Mouse (Mus musculus) c-Kit-positive CD71-positive TER-119-positive erythroid progenitor cells, embryonic 14.5 days (primary cell): Measurements from ENCODE around the gene Prpf38a.
A peak's percentile ranks its signal among the peaks of the same experiment; 100 is the strongest.

Experiments used
- DNase-seq: peaks from one replicate; pipeline ENCODE4 v3.0.0-alpha.2; 2013; ENCODE audit warnings: low spot score

Gene Prpf38a

GRCm38 (mm10) chr4:108578840-108579742 is at the start of gene Prpf38a, which contains the start of gene Orc1:
TSS of gene Prpf38a (minus strand) at chr4:108579336.
TSS of gene Orc1 (plus strand) at chr4:108579423.
- DNase-seq = peak; percentile 100

- DNase-seq = no peak
Measured at GRCm38 (mm10) chr4:108627066-108627465, 47.9 kb upstream of the Prpf38a start.

GRCm38 (mm10) chr4:108621504-108621903 is 42.4 kb upstream of the Prpf38a start:
- no peak for DNase-seq

GRCm38 (mm10) chr4:108620536-108620935 is 41.4 kb upstream of the Prpf38a start:
- no peak for DNase-seq

- peak; percentile 85 for DNase-seq
Measured at GRCm38 (mm10) chr4:108619587-108620341, 40.6 kb upstream of the Prpf38a start, which contains the start of gene Cc2d1b. TSS of gene Cc2d1b (plus strand) at chr4:108619940.

GRCm38 (mm10) chr4:108619165-108619564 is 40.0 kb upstream of the Prpf38a start:
- DNase-seq = no peak

- no peak for DNase-seq
Measured at GRCm38 (mm10) chr4:108618586-108618985, 39.5 kb upstream of the Prpf38a start.

GRCm38 (mm10) chr4:108610935-108611334 is 31.8 kb upstream of the Prpf38a start:
- DNase-seq = no peak

- no peak for DNase-seq
Measured at GRCm38 (mm10) chr4:108608651-108609050, 29.5 kb upstream of the Prpf38a start.

- DNase-seq = no peak
Measured at GRCm38 (mm10) chr4:108601870-108602269, 22.7 kb upstream of the Prpf38a start.

GRCm38 (mm10) chr4:108598306-108598705 is 19.2 kb upstream of the Prpf38a start:
- no peak for DNase-seq

GRCm38 (mm10) chr4:108595785-108596184 is 16.6 kb upstream of the Prpf38a start:
- DNase-seq = no peak

- no peak for DNase-seq
Measured at GRCm38 (mm10) chr4:108593376-108593775, 14.2 kb upstream of the Prpf38a start.

- DNase-seq = peak; percentile 38
Measured at GRCm38 (mm10) chr4:108579743-108580411, 741 bp upstream of the Prpf38a start.

GRCm38 (mm10) chr4:108572644-108573043 is 6.5 kb downstream of the Prpf38a start:
- no peak for DNase-seq

- DNase-seq = no peak
Measured at GRCm38 (mm10) chr4:108565026-108565425, 14.1 kb downstream of the Prpf38a start.

- no peak for DNase-seq
Measured at GRCm38 (mm10) chr4:108539701-108540100, 39.4 kb downstream of the Prpf38a start.
